ENCODE assay signal across 14 mouse cellular contexts in genomic region chr15:31724252-31724651, GRCm38 (mm10).
DNase-seq lines count a peak whose midpoint lies in the region; ATAC-seq and TF ChIP-seq lines count a peak whose summit lies in the region.
"Had no signal": no experiment of that assay in that cellular context is flagged by ENCODE, and none has a peak within 500 bp of the region (broad histone marks: within the 10 kb centered on the region; RNA-seq: fewer than 3 reads in every experiment).

No protein-coding gene starts in this region.

- H3K4me1 ChIP-seq in heart, embryonic 14.5 days (ENCODE audit: control insufficient read depth in 2 of 2, insufficient read depth in 2 of 2, low read length in 2 of 2), result no peaks in the 10 kb centered on the region
- peaks cover 12 to 14% of the 10 kb centered on the region in 2 experiments for H3K4me1 ChIP-seq in MEL (ENCODE audit: control insufficient read depth in 1 of 2, insufficient read depth in 2 of 2, low read length in 2 of 2)
- H3K4me1 ChIP-seq in intestine, embryonic 16.5 days (ENCODE audit: control insufficient read depth, insufficient read depth, low read length), result no peaks in the 10 kb centered on the region

- TF ChIP-seq CTCF in MEL (IDR thresholded peaks at IDR 0.05 in 2 of 3, conservative IDR thresholded peaks at IDR 0.05 in 1 of 3; ENCODE audit: control insufficient read depth in 1 of 3, insufficient read depth in 1 of 3, low read depth in 2 of 3, low read length in 3 of 3, poor library complexity in 1 of 3, severe bottlenecking in 1 of 3), result no peak

- WGBS in heart, embryonic 14.5 days, result 62% methylated on average over 11 of the region's 11 CpGs
- 56% methylated on average over 11 of the region's 11 CpGs for WGBS in intestine, embryonic 16.5 days

- H3K27me3 ChIP-seq in heart, embryonic 14.5 days (ENCODE audit: control insufficient read depth, insufficient read depth, low read length), result no peaks in the 10 kb centered on the region
- H3K27me3 ChIP-seq in MEL (ENCODE audit: control insufficient read depth in 1 of 2, insufficient read depth in 2 of 2, low read length in 2 of 2), result no peaks in the 10 kb centered on the region
- H3K27me3 ChIP-seq in intestine, embryonic 16.5 days (replicated peaks; ENCODE audit: control insufficient read depth, insufficient read depth, low read length), result no peaks in the 10 kb centered on the region

- no peaks in the 10 kb centered on the region for H3K36me3 ChIP-seq in heart, embryonic 14.5 days (ENCODE audit: control insufficient read depth, insufficient read depth, low read length)
- H3K36me3 ChIP-seq in MEL (ENCODE audit: control insufficient read depth in 1 of 2, insufficient read depth in 2 of 2, low read length in 2 of 2), result peaks cover 0 to 11% of the 10 kb centered on the region in 2 experiments; a peak in 2 of 4 replicates
- H3K36me3 ChIP-seq in intestine, embryonic 16.5 days (ENCODE audit: control insufficient read depth, insufficient read depth, low read length), result no peaks in the 10 kb centered on the region

- H3K4me3 ChIP-seq in heart, embryonic 14.5 days (ENCODE audit: control insufficient read depth in 1 of 2, insufficient read depth in 1 of 2, low read depth in 1 of 2, low read length in 2 of 2), result no peak overlapping the region
- peak overlapping the region; percentile 35 to 54 for H3K4me3 ChIP-seq in MEL (ENCODE audit: control insufficient read depth in 1 of 2, insufficient read depth in 1 of 2, low read depth in 2 of 2, low read length in 2 of 2)
- no peak overlapping the region for H3K4me3 ChIP-seq in intestine, embryonic 16.5 days (ENCODE audit: low read length)
- H3K4me3 ChIP-seq: erythroblast, embryonic 14.5 days had no signal

- H3K4me2 ChIP-seq in heart, embryonic 14.5 days (ENCODE audit: low read length), result peak overlapping the region; percentile 24
- H3K4me2 ChIP-seq in intestine, embryonic 16.5 days (ENCODE audit: low read depth, low read length), result no peak overlapping the region

- no peak for DNase-seq in heart, postnatal 14 days
- DNase-seq in A20 (ENCODE audit: low read depth, low spot score) (peak; percentile 88), MEL (ENCODE audit: low read depth, low spot score) (peak; percentile 95)
- no peak for DNase-seq in neural tube, embryonic 10.5 days (ENCODE audit: extremely low spot score, low spot score)
- no peak for DNase-seq in thymus, postnatal 10 days (ENCODE audit: low spot score in 2 of 2)
- DNase-seq in heart, postnatal 10 days, result no peak
- DNase-seq: heart, adult 18-20 months; kidney, postnatal 36 days; lung, postnatal 36 days had no signal

- TF ChIP-seq EP300 in MEL (IDR thresholded peaks at IDR 0.05; ENCODE audit: low read depth in 1 of 2, low read length in 2 of 2), result no peak; a peak in 1 of 4 replicates

- H3K27ac ChIP-seq in heart, embryonic 14.5 days (replicated peaks in 1 of 2; ENCODE audit: control insufficient read depth in 1 of 2, insufficient read depth in 1 of 2, low read depth in 2 of 2, low read length in 2 of 2), result no peak overlapping the region
- H3K27ac ChIP-seq in MEL (ENCODE audit: control insufficient read depth, low read depth, low read length), result no peak overlapping the region
- H3K27ac ChIP-seq in intestine, embryonic 16.5 days (ENCODE audit: low read length), result no peak overlapping the region

- H3K9me3 ChIP-seq in heart, embryonic 14.5 days (ENCODE audit: control insufficient read depth, low read length), result no peaks in the 10 kb centered on the region
- no peaks in the 10 kb centered on the region for H3K9me3 ChIP-seq in MEL (replicated peaks; ENCODE audit: insufficient read depth, low read length)
- H3K9me3 ChIP-seq in intestine, embryonic 16.5 days (ENCODE audit: control insufficient read depth, low read length), result no peaks in the 10 kb centered on the region

- no peaks in the 10 kb centered on the region for H3K79me2 ChIP-seq in MEL (ENCODE audit: control insufficient read depth, insufficient read depth, low read length, poor library complexity)

- intact Hi-C loops in heart, postnatal 14 days (cut with DNase I), result no loop called here
- intact Hi-C loops in heart, postnatal 10 days (cut with DNase I), result no loop called here

- ATAC-seq in heart, embryonic 14.5 days (ENCODE audit: insufficient number of reproducible peaks, insufficient read depth, low FRiP score, low read depth), result no peak
- peak; percentile 92 for ATAC-seq in intestine, embryonic 16.5 days
- ATAC-seq: activated CD4-positive, CD25-positive, alpha-beta regulatory T cell, adult 4 months; inflammation-experienced regulatory T-cells, adult 6 months had no signal

- peak in 1 of 2 experiments; percentile 32; a peak in 1 of 4 replicates for TF ChIP-seq POLR2A in MEL (IDR thresholded peaks at IDR 0.05; ENCODE audit: control insufficient read depth in 1 of 2, insufficient read depth in 1 of 2, low read depth in 1 of 2, low read length in 2 of 2, poor library complexity in 1 of 2)

- TF ChIP-seq RAD21 in MEL (IDR thresholded peaks at IDR 0.05; ENCODE audit: low read depth, low read length), result no peak

- H3K9ac ChIP-seq in heart, embryonic 14.5 days (ENCODE audit: low read length), result no peak overlapping the region
- no peak overlapping the region; the same call in 1 of the 2 replicates for H3K9ac ChIP-seq in MEL (ENCODE audit: control insufficient read depth, low read depth, low read length, poor library complexity, severe bottlenecking)
- H3K9ac ChIP-seq in intestine, embryonic 16.5 days (ENCODE audit: low read depth, low read length), result no peak overlapping the region

TF ChIP-seq in MEL, 35 proteins besides CTCF, POLR2A, EP300 and RAD21:
- no peak for TF ChIP-seq USF2 (IDR thresholded peaks at IDR 0.05; ENCODE audit: borderline replicate concordance in 1 of 2, insufficient read depth in 1 of 2, low read depth in 1 of 2, low read length in 2 of 2)
- peak; percentile 67; the same call in 1 of the 2 replicates for TF ChIP-seq MYC (IDR thresholded peaks at IDR 0.05; ENCODE audit: low read depth, low read length)
- no peak for TF ChIP-seq E2F4 (IDR thresholded peaks at IDR 0.05; ENCODE audit: borderline replicate concordance, low read depth, low read length)
- no peak for TF ChIP-seq NRF1 (IDR thresholded peaks at IDR 0.05; ENCODE audit: insufficient read depth, low read depth, low read length, poor library complexity, severe bottlenecking)
- no peak for TF ChIP-seq ZKSCAN1 (IDR thresholded peaks at IDR 0.05; ENCODE audit: low read depth, low read length)
- no peak; the same call in 1 of the 2 replicates for TF ChIP-seq SIN3A (IDR thresholded peaks at IDR 0.05; ENCODE audit: low read length)
- TF ChIP-seq ZMIZ1 (IDR thresholded peaks at IDR 0.05; ENCODE audit: low read depth, low read length), result no peak
- TF ChIP-seq KAT2A (conservative IDR thresholded peaks at IDR 0.05; ENCODE audit: low read depth, low read length), result no peak
- TF ChIP-seq ZC3H11A (IDR thresholded peaks at IDR 0.05; ENCODE audit: low read depth, low read length), result no peak
- no peak for TF ChIP-seq POLR2AphosphoS5 (IDR thresholded peaks at IDR 0.05; ENCODE audit: borderline replicate concordance, low read depth, low read length)
- TF ChIP-seq JUND (IDR thresholded peaks at IDR 0.05; ENCODE audit: low read depth, low read length), result no peak
- TF ChIP-seq MYB (IDR thresholded peaks at IDR 0.05; ENCODE audit: low read depth, low read length), result no peak
- no peak for TF ChIP-seq UBTF (IDR thresholded peaks at IDR 0.05; ENCODE audit: borderline replicate concordance, insufficient read depth, low read depth, low read length)
- no peak for TF ChIP-seq CHD1 (IDR thresholded peaks at IDR 0.05; ENCODE audit: low read depth, low read length)
- peak; percentile 86 for TF ChIP-seq MXI1 (IDR thresholded peaks at IDR 0.05; ENCODE audit: low read depth, low read length)
- TF ChIP-seq ETS1 (IDR thresholded peaks at IDR 0.05; ENCODE audit: low read depth, low read length), result 0 out of 2 replicates have a peak, but pooled peaks have one; percentile 31
- peak; percentile 26; the same call in 1 of the 2 replicates for TF ChIP-seq NELFE (IDR thresholded peaks at IDR 0.05; ENCODE audit: low read depth, low read length)
- TF ChIP-seq ELF1 (IDR thresholded peaks at IDR 0.05; ENCODE audit: low read depth, low read length), result 0 out of 2 replicates have a peak, but pooled peaks have one; percentile 9
- TF ChIP-seq CHD2 (IDR thresholded peaks at IDR 0.05; ENCODE audit: low read length), result no peak
- no peak for TF ChIP-seq GATA1 (IDR thresholded peaks at IDR 0.05; ENCODE audit: low read depth, low read length)
- TF ChIP-seq MAFK (IDR thresholded peaks at IDR 0.05; ENCODE audit: borderline replicate concordance, low read depth, low read length), result no peak
- TF ChIP-seq MEF2A (IDR thresholded peaks at IDR 0.05; ENCODE audit: extremely low read depth, insufficient replicate concordance, low read depth, low read length, poor library complexity, severe bottlenecking), result no peak
- no peak for TF ChIP-seq TAL1 (IDR thresholded peaks at IDR 0.05; ENCODE audit: low read length)
- TF ChIP-seq BHLHE40 (IDR thresholded peaks at IDR 0.05; ENCODE audit: borderline replicate concordance, low read depth, low read length), result no peak; the same call in 1 of the 2 replicates
- TF ChIP-seq MAX (IDR thresholded peaks at IDR 0.05; ENCODE audit: low read length), result peak; percentile 86
- TF ChIP-seq MAZ (IDR thresholded peaks at IDR 0.05; ENCODE audit: low read depth, low read length), result no peak
- TF ChIP-seq SMC3 (IDR thresholded peaks at IDR 0.05; ENCODE audit: low read depth, low read length), result no peak
- peak; percentile 42; the same call in 1 of the 2 replicates for TF ChIP-seq USF1 (IDR thresholded peaks at IDR 0.05; ENCODE audit: low read depth, low read length)
- no peak for TF ChIP-seq RCOR1 (IDR thresholded peaks at IDR 0.05; ENCODE audit: low read depth, low read length)
- TF ChIP-seq TBP (IDR thresholded peaks at IDR 0.05; ENCODE audit: low read depth, low read length), result peak; percentile 58; the same call in 1 of the 2 replicates
- no peak for TF ChIP-seq HCFC1 (IDR thresholded peaks at IDR 0.05; ENCODE audit: low read depth, low read length)

Comparison
In these comparisons a context has a peak if more than half of its experiments do, and no peak if none do; other contexts are left out.
1. H3K4me3 ChIP-seq: peak in MEL (2 of 2); none in heart, embryonic 14.5 days (0 of 2) and intestine, embryonic 16.5 days (single experiment).
2. DNase-seq: peak in A20 (single experiment) and MEL (single experiment); none in heart, postnatal 14 days (0 of 2), neural tube, embryonic 10.5 days (single experiment), thymus, postnatal 10 days (0 of 2) and heart, postnatal 10 days (0 of 2).